Mouse (Mus musculus): ENCODE results near the gene Olfr1418. TPM values are rescaled to one million over a fixed set of nuclear protein-coding genes. Genes with fewer than 3 reads are reported as not detected.

Olfr1418 gene
- polyA plus RNA-seq, 2 experiments = not detected

GRCm38 (mm10) chr19:11813136-11813535, 47.7 kb downstream of the Olfr1418 start:
- DNase-seq (ENCODE audit: low read depth in 3 of 3, low spot score in 3 of 3) = no peak
- Histone ChIP-seq H3K4me1 (replicated peaks; ENCODE audit: control insufficient read depth in 2 of 2, insufficient read depth in 2 of 2, low read length in 1 of 2) (0 out of 4 replicates have a peak, but pooled peaks cover 0 to 2% of the 10 kb centered on the region in 2 experiments), H3K9ac (replicated peaks) (no peak overlapping the region), H3K27me3 (ENCODE audit: control insufficient read depth, insufficient read depth, low read length) (peaks cover 16% of the 10 kb centered on the region), H3K4me2 (ENCODE audit: low read depth) (no peak overlapping the region), H3K27ac (no peak overlapping the region), H3K4me3 (ENCODE audit: insufficient read depth in 1 of 2, low read depth in 2 of 2, low read length in 2 of 2) (no peak overlapping the region), H3K36me3 (replicated peaks; ENCODE audit: control insufficient read depth, insufficient read depth, low read depth) (no peaks in the 10 kb centered on the region), H3K9me3 (ENCODE audit: control insufficient read depth, low read length) (no peaks in the 10 kb centered on the region)
- no peak for ATAC-seq (ENCODE audit: insufficient read depth)
- TF ChIP-seq EP300 (IDR thresholded peaks at IDR 0.05; ENCODE audit: low read depth) (no peak), CTCF (IDR thresholded peaks at IDR 0.05; ENCODE audit: low read depth) (no peak)
- 62% methylated on average over 4 of the region's 4 CpGs for WGBS (ENCODE audit: insufficient replicate concordance)

DNA sequence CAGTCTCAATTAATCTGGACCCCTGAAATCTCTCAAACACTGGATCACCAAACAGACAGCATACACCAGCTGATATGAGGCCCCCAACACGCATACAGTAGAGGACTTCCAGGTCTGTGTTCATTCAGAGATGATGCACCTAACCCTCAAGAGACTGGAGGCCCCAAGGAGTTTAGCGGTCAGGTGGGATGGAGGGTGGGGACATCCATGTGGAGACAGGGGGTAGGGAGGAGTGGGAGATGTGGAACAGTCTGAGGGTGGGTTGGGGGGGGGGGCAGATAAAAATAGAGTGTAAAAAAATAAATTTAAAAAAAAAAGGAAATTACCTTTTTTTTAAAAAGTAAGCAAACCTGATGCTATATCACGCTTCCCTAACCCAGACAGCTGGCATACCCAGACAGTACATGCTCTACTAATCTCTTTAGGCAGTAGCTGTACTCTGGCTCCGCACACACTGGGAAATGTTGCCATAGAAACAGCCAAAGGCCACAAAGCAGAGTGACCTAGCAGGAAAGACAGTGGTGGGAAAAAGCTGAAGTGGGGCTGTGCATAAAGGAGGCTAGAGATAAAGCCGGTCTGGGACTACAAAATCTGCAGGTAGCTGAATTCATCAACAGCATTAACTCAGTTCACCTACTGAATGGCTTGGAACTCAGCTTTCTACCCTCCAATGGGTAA, 49.0 kb downstream of the Olfr1418 start:
- WGBS (ENCODE audit: insufficient replicate concordance) = 28% methylated on average over 5 of the region's 5 CpGs
- no peak overlapping the region for H3K9ac ChIP-seq (replicated peaks)
- no peak overlapping the region for H3K4me3 ChIP-seq (ENCODE audit: insufficient read depth in 1 of 2, low read depth in 2 of 2, low read length in 2 of 2)
- no peak overlapping the region for H3K27ac ChIP-seq
- H3K4me2 ChIP-seq (ENCODE audit: low read depth) = no peak overlapping the region
- DNase-seq (ENCODE audit: low read depth in 3 of 3, low spot score in 3 of 3) (no peak), ATAC-seq (ENCODE audit: insufficient read depth) (no peak)
- no peak for TF ChIP-seq CTCF (IDR thresholded peaks at IDR 0.05; ENCODE audit: low read depth)
- TF ChIP-seq EP300 (IDR thresholded peaks at IDR 0.05; ENCODE audit: low read depth) = no peak
- peaks cover 0 to 4% of the 10 kb centered on the region in 2 experiments; a peak in 1 of 4 replicates for H3K4me1 ChIP-seq (replicated peaks; ENCODE audit: control insufficient read depth in 2 of 2, insufficient read depth in 2 of 2, low read length in 1 of 2)
- H3K9me3 ChIP-seq (ENCODE audit: control insufficient read depth, low read length) = no peaks in the 10 kb centered on the region
- no peaks in the 10 kb centered on the region for H3K36me3 ChIP-seq (replicated peaks; ENCODE audit: control insufficient read depth, insufficient read depth, low read depth)
- H3K27me3 ChIP-seq (ENCODE audit: control insufficient read depth, insufficient read depth, low read length) = peaks cover 3% of the 10 kb centered on the region

- WGBS (ENCODE audit: insufficient replicate concordance) = 61% methylated on average over 1 of the region's 1 CpGs
- no peaks in the 10 kb centered on the region for H3K36me3 ChIP-seq (replicated peaks; ENCODE audit: control insufficient read depth, insufficient read depth, low read depth)
- H3K9me3 ChIP-seq (ENCODE audit: control insufficient read depth, low read length) = no peaks in the 10 kb centered on the region
- no peak for DNase-seq (ENCODE audit: low read depth in 3 of 3, low spot score in 3 of 3)
- peaks cover 0 to 4% of the 10 kb centered on the region in 2 experiments; a peak in 1 of 4 replicates for H3K4me1 ChIP-seq (replicated peaks; ENCODE audit: control insufficient read depth in 2 of 2, insufficient read depth in 2 of 2, low read length in 1 of 2)
- TF ChIP-seq EP300 (IDR thresholded peaks at IDR 0.05; ENCODE audit: low read depth) = no peak
- H3K4me3 ChIP-seq (ENCODE audit: insufficient read depth in 1 of 2, low read depth in 2 of 2, low read length in 2 of 2) = no peak overlapping the region
- no peak overlapping the region for H3K4me2 ChIP-seq (ENCODE audit: low read depth)
- H3K27ac ChIP-seq = no peak overlapping the region
- ATAC-seq (ENCODE audit: insufficient read depth) = no peak
- H3K27me3 ChIP-seq (ENCODE audit: control insufficient read depth, insufficient read depth, low read length) = no peaks in the 10 kb centered on the region
- no peak overlapping the region for H3K9ac ChIP-seq (replicated peaks)
Observed at GRCm38 (mm10) chr19:11810856-11811255, 50.0 kb downstream of the Olfr1418 start.

GRCm38 (mm10) chr19:11810003-11810758, 50.7 kb downstream of the Olfr1418 start:
- Histone ChIP-seq H3K27ac (no peak overlapping the region), H3K27me3 (ENCODE audit: control insufficient read depth, insufficient read depth, low read length) (no peaks in the 10 kb centered on the region), H3K36me3 (replicated peaks; ENCODE audit: control insufficient read depth, insufficient read depth, low read depth) (no peaks in the 10 kb centered on the region), H3K9me3 (ENCODE audit: control insufficient read depth, low read length) (no peaks in the 10 kb centered on the region), H3K4me2 (ENCODE audit: low read depth) (no peak overlapping the region), H3K4me3 (ENCODE audit: insufficient read depth in 1 of 2, low read depth in 2 of 2, low read length in 2 of 2) (no peak overlapping the region), H3K9ac (replicated peaks) (no peak overlapping the region), H3K4me1 (replicated peaks; ENCODE audit: control insufficient read depth in 2 of 2, insufficient read depth in 2 of 2, low read length in 1 of 2) (peaks cover 0 to 4% of the 10 kb centered on the region in 2 experiments; a peak in 1 of 4 replicates)
- ATAC-seq (ENCODE audit: insufficient read depth) = no peak
- TF ChIP-seq EP300 (IDR thresholded peaks at IDR 0.05; ENCODE audit: low read depth) = no peak
- no peak for TF ChIP-seq CTCF (IDR thresholded peaks at IDR 0.05; ENCODE audit: low read depth)
- WGBS (ENCODE audit: insufficient replicate concordance) = 25% methylated on average over 5 of the region's 5 CpGs
- no peak for DNase-seq (ENCODE audit: low read depth in 3 of 3, low spot score in 3 of 3)

- no peaks in the 10 kb centered on the region for H3K9me3 ChIP-seq (ENCODE audit: control insufficient read depth, low read length)
- no peaks in the 10 kb centered on the region for H3K36me3 ChIP-seq (replicated peaks; ENCODE audit: control insufficient read depth, insufficient read depth, low read depth)
- TF ChIP-seq CTCF (IDR thresholded peaks at IDR 0.05; ENCODE audit: low read depth) (no peak), EP300 (IDR thresholded peaks at IDR 0.05; ENCODE audit: low read depth) (no peak)
- 26% methylated on average over 2 of the region's 2 CpGs for WGBS (ENCODE audit: insufficient replicate concordance)
- H3K9ac ChIP-seq (replicated peaks) = no peak overlapping the region
- H3K4me1 ChIP-seq (replicated peaks; ENCODE audit: control insufficient read depth in 2 of 2, insufficient read depth in 2 of 2, low read length in 1 of 2) = peaks cover 0 to 4% of the 10 kb centered on the region in 2 experiments; a peak in 1 of 4 replicates
- no peak overlapping the region for H3K4me3 ChIP-seq (ENCODE audit: insufficient read depth in 1 of 2, low read depth in 2 of 2, low read length in 2 of 2)
- no peak for ATAC-seq (ENCODE audit: insufficient read depth)
- no peak for DNase-seq (ENCODE audit: low read depth in 3 of 3, low spot score in 3 of 3)
- no peaks in the 10 kb centered on the region for H3K27me3 ChIP-seq (ENCODE audit: control insufficient read depth, insufficient read depth, low read length)
- no peak overlapping the region for H3K27ac ChIP-seq
- no peak overlapping the region for H3K4me2 ChIP-seq (ENCODE audit: low read depth)
Observed at GRCm38 (mm10) chr19:11808452-11808851, 52.4 kb downstream of the Olfr1418 start.

Data from liver, embryonic 14.5 days (tissue).